Mouse (Mus musculus) adrenal gland, adult 8-10 months (tissue): ENCODE results near the gene Cpm. TPM values are rescaled to one million over a fixed set of nuclear protein-coding genes. Genes with fewer than 3 reads are reported as not detected.
A peak's percentile ranks its signal among the peaks of the same experiment; 100 is the strongest.
"Not testable (repeated sequence)": the region's sequence is repeated elsewhere in the genome, so short reads cannot be mapped to it uniquely, and the experiment has no call there.

Experiments used
- DNase-seq: peaks from one replicate; pipeline ENCODE4 v3.0.0; 2022
- total RNA-seq, 4 experiments: library from RNA; stranded (reverse); gene quantifications; 2 replicates each; pipeline ENCODE4 v1.2.4; 2022

Cpm gene
- total RNA-seq, 4 experiments from 2014 or later: 19.9 to 44.3 (median 31.5) TPM

DNA sequence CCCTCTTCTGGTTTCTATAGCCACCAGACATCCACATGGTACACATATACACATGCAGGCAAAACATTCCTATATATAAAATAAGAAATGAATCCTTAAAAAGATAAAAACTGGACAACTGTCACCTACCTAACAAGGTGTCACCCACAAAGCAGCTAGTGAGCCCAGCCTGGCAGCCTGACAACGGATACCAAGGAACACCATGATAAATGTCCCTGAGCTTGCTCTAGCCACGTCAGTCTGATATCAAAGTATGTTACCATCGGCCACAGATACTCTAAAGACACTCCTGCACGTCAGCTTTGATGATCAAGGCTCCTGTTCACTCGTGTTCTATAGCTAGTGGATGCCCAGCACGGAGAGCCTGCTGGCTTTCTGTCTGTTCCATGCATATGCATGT lies 77.1 kb downstream of the Cpm start:
- DNase-seq: no peak

DNA sequence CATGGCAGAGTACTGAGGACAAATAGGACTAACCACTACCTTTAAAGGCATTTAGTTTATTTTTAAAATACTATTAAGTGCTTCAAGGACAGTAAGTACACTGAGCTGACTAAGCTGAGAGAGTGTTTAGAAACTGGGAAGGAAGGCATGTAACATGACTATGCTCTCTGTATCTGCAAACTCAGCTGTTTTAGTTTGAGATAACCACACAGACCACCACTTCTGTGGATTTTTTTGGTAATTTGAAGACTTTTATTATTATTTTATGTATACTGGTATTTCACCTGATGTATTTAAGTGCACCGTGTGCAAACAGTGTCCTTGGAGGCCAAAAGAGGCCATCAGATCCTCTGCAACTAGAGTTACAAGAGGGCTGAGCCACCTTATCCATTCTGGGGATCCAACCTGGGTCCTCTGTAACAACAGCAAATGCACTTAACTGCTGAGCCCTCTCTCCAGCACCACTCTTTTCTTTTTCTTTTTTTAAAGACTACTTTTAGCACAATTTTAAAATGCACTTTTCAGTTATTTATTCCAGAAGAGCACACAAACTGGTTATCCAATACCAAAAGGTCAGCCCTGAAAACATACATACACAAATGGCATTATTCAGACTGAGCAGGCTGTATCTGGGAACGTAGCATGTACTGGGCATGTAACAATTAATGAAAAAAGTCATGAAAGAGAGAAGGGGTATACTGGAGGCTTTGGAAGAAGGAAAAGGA lies 78.0 kb downstream of the Cpm start:
- no peak for DNase-seq

DNA sequence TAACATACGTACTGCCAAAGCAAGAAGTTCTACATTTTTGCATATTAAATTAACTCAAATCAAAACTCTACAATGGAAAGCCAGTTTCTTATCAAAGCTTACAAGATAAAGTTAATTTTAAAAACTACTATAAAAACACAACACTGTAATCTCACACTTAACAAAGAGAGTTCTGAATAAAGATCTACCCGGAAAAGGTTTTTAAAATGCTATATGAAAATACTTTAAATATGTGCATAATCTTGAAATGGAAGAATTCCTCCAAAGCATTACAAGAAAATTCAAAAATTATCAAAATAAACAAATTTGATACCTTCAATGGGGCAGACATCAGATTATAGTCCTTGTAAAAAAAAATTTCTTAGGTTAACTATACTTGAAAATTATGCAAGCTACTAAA lies 79.1 kb downstream of the Cpm start:
- no peak for DNase-seq

DNA sequence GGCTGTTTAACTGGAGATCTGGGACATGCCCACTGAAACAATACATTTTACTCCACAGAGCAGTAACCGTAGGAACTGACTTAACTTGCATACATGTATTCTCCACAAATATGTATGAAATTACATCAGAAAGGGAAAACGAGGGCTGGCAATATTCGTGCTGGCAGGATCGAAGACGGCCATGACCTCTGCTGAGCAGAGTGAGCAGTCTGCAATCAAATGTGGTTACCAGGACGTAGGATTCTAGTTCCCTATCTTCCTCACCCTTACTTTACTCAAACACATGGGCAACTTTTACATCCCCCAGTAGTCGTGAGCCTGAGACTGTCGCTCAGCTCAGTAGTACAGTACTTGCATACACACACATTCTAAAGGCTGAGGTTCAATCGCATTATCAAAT lies 79.6 kb downstream of the Cpm start:
- DNase-seq: no peak

DNA sequence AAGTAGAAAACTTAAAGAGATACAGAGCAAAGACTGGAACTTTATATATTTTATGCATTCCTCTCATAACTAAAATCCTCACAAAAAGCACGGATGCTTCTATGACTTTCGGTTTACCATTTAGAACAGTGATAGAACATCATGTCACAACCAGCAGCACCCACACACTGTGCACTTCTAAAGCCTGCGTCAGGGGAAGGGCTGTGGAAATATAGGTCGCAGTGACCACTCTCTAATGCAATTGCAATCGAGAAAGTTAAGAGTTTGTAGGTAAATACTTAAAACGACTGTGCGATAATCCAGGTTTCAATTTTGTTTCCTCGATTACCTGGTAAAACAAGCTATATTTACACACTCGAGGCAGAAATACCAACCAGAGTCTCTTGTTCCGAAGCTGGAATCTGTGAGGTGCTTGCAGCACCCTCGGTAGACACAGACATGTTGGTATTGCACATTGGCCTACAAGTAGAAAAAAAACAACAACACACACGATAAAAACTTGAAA lies 80.1 kb downstream of the Cpm start:
- DNase-seq: no peak

DNA sequence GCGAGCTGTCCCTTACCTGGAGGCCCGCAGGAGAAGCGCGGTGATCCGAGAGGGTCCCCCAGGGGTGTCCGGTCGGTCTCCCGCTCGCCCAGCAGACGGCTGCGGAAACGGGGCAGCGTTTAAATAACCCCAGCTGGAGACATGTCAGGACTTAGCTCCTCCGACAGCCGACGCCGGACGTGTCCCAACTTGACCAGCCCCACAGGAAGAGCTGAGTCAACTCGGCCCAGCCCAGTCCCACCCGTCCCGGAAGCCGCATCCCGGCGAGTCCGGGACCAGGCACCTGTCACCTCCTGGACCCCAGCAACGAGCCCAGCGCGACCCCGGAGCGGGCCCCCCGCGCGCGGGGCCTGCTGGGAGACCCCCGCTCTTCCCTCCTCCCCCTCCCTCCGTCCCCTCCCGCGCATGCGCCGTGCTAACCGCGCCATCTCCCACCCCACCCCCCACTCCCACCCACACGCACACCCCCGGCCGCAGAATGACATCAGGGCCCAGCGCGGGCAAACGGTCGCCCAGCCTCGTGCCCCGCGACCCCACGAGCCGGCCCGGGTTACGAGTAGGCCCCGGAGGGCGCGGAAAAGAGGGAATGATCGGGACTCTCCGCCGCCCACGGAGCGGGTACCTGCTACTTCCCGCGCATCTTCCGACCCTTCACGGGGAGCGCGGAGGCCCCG lies 80.8 kb downstream of the Cpm start:
- peak; percentile 81 for DNase-seq

DNA sequence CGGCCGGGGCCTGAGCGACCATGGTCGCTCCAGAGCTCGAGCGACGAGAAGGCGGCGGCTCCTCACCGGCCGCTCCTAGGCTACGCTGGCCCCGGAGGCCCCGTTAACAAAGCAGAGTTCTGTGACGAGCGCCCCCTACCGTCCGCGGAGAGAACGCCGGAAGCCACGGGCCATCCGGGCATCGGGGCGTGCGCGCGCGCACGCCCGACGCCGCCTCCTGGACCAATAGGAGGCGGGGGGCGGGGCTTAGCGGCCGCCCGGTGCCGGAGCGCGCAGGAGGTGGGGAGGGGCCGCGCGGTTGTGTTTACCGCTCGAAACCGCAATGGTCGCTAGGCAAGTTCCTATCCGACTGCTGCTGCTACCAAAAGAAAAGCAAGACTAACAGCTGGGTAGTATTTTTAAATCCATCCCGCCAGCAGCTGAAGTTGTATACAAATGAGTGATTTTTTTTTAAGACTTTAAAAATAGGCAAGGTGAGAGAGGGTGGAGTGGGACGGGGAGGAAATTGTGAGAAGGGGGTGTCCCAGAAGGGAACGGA lies 81.4 kb downstream of the Cpm start, which contains the start of gene Mdm2:
Mdm2 (minus strand) TSS at position 155 of the 538 bp plus-strand sequence.
- peak; percentile 88 for DNase-seq

DNA sequence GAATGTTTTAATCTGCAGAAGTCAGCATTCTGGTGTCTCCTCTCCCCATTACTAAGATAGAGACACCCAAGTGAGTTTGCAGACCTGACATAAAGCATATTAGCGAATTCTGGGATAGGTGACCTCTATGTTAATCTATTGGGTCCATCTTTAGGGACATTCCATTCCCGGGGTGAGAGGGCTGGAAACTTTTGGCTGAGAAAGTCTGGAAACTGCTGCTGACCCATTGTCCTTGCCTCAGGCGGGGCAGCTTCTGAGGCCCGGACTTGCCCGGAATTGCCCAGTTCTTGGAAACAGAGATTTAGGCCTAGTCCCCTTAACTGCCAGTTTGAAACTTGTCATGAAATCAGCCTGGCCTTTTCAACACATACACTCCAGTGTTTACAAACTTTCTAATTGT lies 82.1 kb downstream of the Cpm start:
- no peak for DNase-seq

DNA sequence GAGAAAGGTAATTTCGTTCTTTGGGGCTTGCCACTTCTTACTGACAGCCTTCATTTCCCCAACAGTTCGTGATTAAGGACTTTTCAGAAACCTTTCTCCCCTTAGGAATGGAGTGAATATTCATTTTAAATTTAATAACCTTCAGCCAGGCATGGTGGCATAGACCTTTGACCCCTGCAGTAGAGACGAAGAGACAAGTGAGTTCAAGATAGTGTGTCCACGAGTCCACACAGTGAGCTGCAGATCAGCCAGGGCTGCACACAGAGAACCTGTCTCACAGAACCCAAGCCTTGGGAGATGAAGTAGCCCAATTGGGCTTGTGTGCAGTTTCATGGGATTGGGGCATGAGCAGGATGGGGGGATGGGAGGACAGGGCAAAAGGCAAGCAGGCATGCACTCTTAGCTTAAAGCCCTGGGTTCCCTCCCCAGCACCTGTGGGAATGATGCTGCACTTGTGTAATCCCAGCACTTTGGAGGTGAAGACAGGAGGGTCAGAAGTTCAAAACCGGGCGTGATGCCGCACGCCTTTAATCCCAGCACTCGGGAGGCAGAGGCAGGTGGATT lies 83.0 kb downstream of the Cpm start:
- DNase-seq: no peak

DNA sequence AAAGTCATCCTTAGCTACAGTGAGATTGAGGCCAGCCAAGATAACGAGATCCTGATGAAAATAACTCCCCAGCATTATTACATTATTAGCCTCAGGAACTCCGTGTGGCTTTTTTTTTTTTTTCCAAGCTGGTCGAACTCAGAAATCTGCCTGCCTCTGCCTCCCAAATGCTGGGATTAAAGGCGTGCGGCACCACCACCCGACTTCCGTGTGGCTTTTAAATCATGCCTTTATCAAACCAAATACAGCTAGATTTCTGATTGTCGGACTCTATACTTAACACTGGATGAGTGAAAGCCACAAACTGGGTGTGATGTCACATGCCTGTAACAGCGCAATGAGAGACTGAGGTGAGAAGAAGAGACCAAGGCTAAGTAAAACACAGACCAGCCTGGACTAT lies 83.6 kb downstream of the Cpm start:
- DNase-seq: no peak

DNA sequence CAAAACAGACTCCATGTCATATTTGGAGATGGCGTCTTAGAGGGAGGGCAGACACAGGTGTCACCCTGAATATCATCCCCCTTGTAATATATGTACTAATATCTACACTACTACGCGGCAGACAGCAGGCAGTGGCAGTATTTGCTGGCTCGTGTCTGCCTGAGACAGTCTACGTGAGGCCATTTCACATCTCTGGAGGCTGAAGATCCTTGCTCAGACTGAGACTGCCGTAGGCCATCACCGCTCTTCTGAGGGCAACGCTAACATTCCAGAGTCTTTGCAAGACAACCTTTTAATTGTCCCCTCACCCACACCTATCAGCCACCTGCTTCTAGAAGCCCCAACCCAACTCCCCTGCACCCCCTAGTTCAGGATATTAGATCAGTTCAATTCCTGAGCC lies 84.2 kb downstream of the Cpm start:
- no peak for DNase-seq

DNA sequence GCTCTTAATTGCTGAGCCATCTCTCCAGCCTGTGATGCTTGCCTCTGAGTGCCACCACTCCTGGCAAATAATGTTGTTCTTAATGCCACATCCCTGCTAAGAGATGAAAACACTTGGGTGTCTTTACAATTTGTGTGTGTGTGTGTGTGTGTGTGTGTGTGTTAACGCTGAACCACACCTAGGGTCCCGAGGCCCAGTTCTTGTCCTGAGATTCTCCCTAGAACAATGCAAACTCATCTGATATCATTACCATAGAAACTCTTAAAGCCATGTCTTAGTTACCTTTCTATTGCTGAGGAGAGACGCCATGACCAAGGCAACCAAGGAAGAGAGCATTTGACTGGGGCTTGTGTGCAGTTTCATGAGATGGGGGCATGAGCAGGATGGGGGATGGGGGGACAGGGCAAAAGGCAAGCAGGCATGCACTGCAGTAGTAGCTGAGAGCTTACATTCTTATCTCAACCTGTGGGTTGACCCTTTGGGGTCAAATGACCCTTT lies 84.8 kb downstream of the Cpm start:
- no peak for DNase-seq

DNA sequence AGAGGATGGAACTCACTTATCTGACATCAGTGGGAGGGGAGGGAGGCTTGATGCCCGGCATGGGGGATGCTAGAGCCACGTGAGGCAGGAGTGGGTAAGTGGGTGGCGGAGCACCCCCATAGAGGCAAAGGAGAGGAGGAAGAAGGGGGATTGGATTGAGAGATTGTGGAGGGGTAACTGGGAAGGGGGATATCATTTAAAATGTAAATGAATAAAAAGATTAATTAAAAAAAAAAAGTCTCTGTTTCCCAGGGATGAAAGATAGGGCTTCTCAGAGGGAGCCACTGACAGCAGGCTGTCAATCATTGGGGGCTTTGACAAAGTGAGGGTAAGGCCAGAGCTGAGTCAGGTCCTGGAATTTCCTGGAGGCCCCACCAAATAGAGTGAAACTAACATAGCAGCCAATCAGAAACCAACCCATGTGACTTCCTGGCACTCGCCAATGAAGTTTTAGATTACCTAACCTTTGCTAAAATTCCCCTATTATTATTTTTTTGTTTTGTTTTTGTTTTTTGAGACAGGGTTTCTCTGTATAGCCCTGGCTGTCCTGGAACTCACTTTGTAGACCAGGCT lies 85.7 kb downstream of the Cpm start:
- DNase-seq: no peak

DNA sequence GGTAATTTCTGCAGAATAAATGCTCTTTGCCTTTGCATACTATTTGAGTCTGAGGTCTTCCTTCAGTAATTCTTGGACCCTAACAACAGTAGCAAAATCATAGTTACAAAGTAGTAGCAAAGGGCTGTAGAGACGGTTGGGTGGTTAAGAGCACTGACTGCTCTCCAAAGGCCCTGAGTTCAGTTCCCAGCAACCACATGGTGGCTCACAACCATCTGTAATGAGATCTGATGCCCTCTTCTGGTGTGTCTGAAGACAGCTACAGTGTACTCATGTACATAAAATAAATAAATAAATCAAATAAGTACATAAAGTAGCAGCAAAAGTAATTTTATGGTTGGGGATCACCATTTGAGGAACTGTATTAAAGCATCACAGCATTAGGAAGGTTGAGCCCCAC lies 86.4 kb downstream of the Cpm start:
- not testable (repeated sequence) for DNase-seq

DNA sequence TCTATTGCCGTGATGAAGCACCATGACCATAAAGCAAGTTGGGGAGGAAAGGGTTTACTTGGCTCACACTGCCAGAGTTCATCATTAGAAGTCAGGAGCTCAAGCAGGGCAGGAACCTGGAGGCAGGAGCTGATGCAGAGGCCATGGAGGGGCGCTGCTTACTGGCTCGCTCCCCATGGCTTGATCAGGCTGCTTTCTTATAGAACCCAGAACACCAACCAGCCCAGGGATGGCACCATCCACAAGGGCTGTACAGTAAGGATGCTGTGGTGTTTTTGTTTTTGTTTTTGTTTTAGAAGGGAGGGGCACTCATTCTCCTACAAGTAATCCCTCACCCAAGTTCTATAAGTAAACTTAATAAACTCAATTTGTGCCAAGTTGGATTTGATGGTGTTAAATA lies 87.4 kb downstream of the Cpm start:
- no peak for DNase-seq

DNA sequence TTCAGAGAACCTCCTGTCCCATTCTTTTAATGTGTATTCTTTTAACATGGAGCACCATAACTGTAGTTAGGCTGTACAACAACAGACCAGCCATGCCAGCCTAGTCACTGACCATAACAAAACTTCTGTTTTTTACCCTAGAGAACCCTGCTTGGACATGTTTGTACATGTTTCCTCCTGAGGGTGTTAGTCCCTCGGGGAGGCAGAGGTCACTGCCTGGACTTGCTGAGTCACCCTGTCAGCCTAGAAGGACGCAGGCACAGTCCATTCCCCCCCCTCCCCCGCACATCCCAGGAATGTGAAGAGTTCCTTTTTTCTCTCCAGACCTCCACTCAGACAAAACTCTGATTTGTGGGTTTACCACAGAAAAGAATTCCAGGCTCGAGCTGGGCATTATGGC lies 88.3 kb downstream of the Cpm start:
- peak; percentile 69 for DNase-seq

DNA sequence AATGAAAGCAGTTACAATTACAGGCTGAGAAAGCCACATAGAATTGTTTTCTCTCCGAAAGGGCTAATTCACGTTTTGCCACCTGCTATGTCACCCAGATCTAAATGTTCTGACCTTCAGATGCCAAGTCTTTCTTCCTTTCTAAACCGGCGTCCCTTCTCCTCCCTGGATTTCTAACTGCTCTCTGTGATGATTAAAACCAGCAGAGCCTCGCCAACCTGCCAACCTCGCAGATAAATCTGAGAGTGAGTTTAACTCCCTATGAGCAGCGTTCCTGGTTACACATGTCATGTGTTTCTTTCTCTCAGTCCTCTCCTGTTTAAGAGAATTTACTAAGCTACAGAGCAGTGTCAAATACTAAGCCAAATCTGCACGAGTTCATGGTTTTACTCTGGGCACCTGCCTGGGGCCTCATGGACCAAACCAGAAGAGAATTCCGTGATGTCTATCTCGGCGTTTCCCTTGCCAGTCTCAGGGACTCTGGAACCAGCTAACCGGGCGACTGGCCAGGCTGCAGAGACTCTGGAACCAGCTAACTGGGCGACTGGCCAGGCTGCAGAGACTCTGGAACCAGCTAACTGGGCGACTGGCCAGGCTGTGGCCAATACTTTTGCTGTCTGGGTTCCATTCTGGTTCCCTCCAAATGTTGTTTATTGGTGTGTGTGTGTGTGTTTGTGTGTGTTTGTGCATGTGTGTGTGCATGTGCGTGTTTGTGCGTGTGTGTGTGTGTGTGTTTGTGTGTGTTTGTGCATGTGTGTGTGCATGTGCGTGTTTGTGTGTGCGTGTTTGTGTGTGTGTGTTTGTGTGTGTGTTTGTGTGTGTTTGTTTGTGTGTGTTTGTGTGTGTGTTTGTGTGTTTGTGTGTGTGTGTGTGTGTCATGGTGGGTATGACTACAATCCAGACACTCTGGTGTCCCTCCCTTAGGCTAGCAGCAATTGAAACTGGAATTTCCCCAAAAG lies 89.1 kb downstream of the Cpm start:
- peak; percentile 47 for DNase-seq

DNA sequence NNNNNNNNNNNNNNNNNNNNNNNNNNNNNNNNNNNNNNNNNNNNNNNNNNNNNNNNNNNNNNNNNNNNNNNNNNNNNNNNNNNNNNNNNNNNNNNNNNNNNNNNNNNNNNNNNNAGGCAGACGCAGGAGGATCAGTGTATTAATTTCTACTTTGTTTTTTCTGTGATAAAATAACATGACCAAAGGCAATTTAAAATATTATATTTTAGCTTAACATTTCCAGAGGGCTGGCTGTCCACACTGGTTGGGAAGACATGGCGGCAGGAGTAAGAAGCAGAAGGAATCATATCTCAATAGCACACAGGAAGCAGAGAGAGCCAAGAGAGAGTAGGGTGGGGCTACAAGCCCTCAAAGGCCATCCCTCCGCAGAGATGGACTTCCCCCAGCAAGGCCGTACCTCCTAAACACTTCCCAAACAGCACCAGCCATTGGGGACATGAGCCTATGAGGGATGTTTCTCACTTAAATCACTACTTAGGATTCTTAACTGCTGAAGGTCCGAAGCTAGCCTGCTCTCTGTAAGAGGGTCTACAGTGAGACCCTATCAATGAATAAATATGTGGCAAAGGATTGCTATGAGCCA lies 94.9 kb downstream of the Cpm start:
- no peak for DNase-seq

DNA sequence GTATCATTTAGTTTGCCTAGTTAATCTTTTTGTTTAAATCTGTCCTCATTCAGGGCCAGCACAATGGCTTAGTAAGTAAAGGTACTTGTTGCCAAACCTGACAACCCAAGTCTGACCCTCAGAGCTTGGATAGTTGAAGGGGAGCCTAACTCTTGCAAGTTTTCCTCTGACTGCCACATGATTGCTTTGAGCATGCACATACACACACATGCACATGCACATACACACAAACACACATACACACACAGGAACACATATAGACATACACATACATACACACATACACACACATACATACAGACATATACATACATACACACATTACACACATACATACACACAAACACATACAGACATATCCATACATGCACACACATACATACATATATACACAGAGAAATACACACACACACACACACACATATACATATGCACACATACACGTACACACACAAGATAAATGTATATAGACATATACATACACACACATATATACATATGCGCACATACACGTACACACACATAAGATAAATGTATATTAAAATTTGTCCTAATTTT lies 95.6 kb downstream of the Cpm start:
- DNase-seq: no peak

DNA sequence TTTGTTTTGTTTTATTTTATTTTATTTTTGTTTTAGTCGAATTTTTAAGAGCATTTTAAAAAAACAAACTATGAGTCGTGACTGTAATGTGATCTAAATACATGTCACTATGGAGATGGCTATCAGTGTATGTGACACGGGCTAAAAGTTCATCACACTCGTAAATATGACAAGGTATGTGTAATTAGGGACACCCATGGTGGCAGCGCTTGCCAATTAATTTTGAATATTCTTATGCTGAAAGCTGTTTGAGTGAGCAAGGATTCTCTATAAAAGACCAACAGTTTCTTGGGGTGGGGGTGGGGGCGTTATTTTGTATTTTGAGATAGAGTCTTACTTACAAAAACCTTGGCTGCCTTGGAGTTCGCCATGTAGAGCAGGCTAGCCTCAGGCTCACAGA lies 96.4 kb downstream of the Cpm start:
- DNase-seq: no peak

DNA sequence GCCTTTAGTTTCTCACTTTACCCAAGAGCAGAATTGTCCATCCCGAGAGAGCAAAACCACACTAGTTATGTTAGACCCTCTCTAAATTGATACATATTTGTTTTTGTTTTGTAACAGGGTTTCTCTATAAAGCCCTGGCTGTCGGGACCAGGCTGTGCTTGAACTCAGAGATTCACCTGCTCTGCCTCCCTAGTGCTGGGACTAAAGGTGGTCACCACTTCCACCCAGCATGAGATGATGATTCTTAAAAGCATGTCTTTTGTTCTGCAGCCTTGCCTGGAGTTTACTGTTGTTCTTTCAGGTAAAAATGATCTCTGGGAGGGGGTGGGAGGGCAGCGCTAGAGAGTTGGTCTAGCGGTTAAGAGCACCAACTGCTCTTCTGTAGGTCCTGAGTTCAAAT lies 97.0 kb downstream of the Cpm start:
- no peak for DNase-seq
